Mouse (Mus musculus) hindbrain, embryonic 15.5 days (tissue): ENCODE measurements around the gene Pitpnm3. TPM values are rescaled to one million over a fixed set of nuclear protein-coding genes. Genes with fewer than 3 reads are reported as not detected.
"Not testable (repeated sequence)": the region's sequence is repeated elsewhere in the genome, so short reads cannot be mapped to it uniquely, and the experiment has no call there.

Source experiments
- ATAC-seq: fragments of 200-750 bp; cut with Nextera tagmentation; 2 replicates; pipeline ENCODE4 v1.8.0; 2017; ENCODE audit warnings: low read depth, moderate number of reproducible peaks, moderate TSS enrichment; ENCODE audit not compliant: low FRiP score
- H3K27ac ChIP-seq: fragments of 300-500 bp; sonication (generic); replicated peaks from 2 replicates; pipeline ENCODE4 v1.5.1; 2015; ENCODE audit warnings: mild to moderate bottlenecking, inconsistent platforms
- H3K27me3 ChIP-seq: fragments of 300-500 bp; sonication (generic); 2 replicates; pipeline ENCODE4 v1.6.1; 2015; ENCODE audit warnings: control low read depth, inconsistent platforms
- H3K36me3 ChIP-seq: fragments of 300-500 bp; sonication (generic); 2 replicates; pipeline ENCODE4 v1.6.1; 2015; ENCODE audit warnings: control low read depth, inconsistent platforms
- H3K4me1 ChIP-seq: fragments of 300-500 bp; sonication (generic); replicated peaks from 2 replicates; pipeline ENCODE4 v1.6.1; 2015; ENCODE audit warnings: control low read depth, inconsistent platforms
- H3K4me2 ChIP-seq: fragments of 300-500 bp; sonication (generic); 2 replicates; pipeline ENCODE4 v1.6.1; 2015; ENCODE audit warnings: moderate library complexity, mild to moderate bottlenecking, inconsistent platforms
- H3K4me3 ChIP-seq: fragments of 300-500 bp; sonication (generic); 2 replicates; pipeline ENCODE4 v1.5.1; 2015; ENCODE audit warnings: mild to moderate bottlenecking, inconsistent platforms
- H3K9ac ChIP-seq: fragments of 300-500 bp; sonication (generic); 2 replicates; pipeline ENCODE4 v1.6.1; 2015; ENCODE audit warnings: inconsistent platforms
- H3K9me3 ChIP-seq: fragments of 300-500 bp; sonication (generic); 2 replicates; pipeline ENCODE4 v1.6.1; 2016; ENCODE audit warnings: control low read depth, inconsistent platforms
- WGBS: fragments of 180-500 bp; shearing (Covaris S2); methylation state at CpG from one replicate; pipeline ENCODE4 v1.1.7; 2015; 5-methylcytosine and 5-hydroxymethylcytosine counted together
- polyA plus RNA-seq: library from polyadenylated mRNA; unstranded; fragments of >200 nt; fragmentation: Nextera tagmentation; extraction: Ambion mirVana; gene quantifications from 2 replicates; pipeline ENCODE4 v1.2.1, GENCODE M21; 2015

The Pitpnm3 gene
- 4.6 and 5.4 TPM in 2 replicates for polyA plus RNA-seq

- H3K9me3 ChIP-seq = no peaks in the 10 kb centered on the region
- peaks cover 37% of the 10 kb centered on the region for H3K4me1 ChIP-seq
- under 1% methylated on average over 90 of the region's 107 CpGs for WGBS
- peak within 1 kb of the TSS; percentile 87 for H3K4me2 ChIP-seq
- H3K9ac ChIP-seq = peak within 1 kb of the TSS; percentile 77
- H3K36me3 ChIP-seq = no peaks in the 10 kb centered on the region
- peaks cover 30% of the 10 kb centered on the region for H3K27me3 ChIP-seq
- peak within 1 kb of the TSS; percentile 63 for H3K4me3 ChIP-seq
- H3K27ac ChIP-seq = no peak within 1 kb of the TSS; the same call in 1 of the 2 replicates
- peak; percentile 47 for ATAC-seq
Observed at GRCm38 (mm10) chr11:72135383-72136158, at the start of gene Pitpnm3. Gene Pitpnm3, minus strand, starts transcription at chr11:72135778.

DNA sequence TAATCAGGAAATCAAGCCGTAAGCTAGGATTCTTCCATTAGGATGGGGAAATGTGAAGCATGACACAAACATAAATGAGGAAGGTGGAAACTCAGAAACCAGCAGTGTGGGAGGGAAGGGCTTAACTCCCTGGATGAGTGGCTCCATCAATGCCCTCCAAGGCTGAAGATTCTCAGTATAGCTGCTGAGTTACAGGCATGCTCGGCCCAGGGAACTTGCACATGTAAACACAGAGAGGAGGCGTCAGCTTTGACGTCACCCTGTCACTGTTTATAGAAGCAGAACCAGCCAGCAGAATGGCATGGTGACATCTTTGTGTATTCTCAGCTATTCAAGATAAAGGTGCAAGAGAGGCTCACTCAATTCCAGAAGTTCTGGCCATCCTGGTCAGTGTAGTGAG lies 48.7 kb upstream of the Pitpnm3 start:
- H3K4me1 ChIP-seq = no peaks in the 10 kb centered on the region
- ATAC-seq = no peak
- H3K9me3 ChIP-seq = no peaks in the 10 kb centered on the region
- no peaks in the 10 kb centered on the region for H3K27me3 ChIP-seq
- peaks cover 38% of the 10 kb centered on the region for H3K36me3 ChIP-seq
- no peak overlapping the region for H3K4me2 ChIP-seq
- no peak overlapping the region for H3K27ac ChIP-seq
- no peak overlapping the region for H3K9ac ChIP-seq
- no peak overlapping the region for H3K4me3 ChIP-seq
- 90% methylated on average over 4 of the region's 4 CpGs for WGBS

DNA sequence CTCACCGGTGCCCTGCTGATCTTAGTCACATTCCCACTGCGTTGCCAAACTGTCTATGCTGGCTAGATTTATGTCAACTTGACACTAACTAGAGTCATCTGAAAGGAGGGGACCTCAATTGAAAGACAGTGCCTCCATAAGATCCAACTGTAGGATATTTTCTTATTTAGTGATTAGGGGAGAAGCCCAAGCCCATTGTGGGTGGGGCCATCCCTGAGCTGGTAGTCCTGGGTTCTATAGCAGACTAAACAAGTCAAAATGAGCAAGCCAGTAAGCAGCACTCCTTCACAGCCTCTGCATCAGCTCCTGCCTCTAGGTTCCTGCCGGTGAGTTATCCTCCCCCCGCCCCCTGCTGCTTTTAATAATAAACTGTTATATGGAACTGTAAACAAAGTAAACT lies 45.6 kb upstream of the Pitpnm3 start:
- no peak for ATAC-seq
- no peaks in the 10 kb centered on the region for H3K27me3 ChIP-seq
- no peaks in the 10 kb centered on the region for H3K9me3 ChIP-seq
- 90% methylated on average over 4 of the region's 4 CpGs for WGBS
- H3K27ac ChIP-seq = no peak overlapping the region
- peaks cover 50% of the 10 kb centered on the region for H3K36me3 ChIP-seq
- no peaks in the 10 kb centered on the region; the same call in 1 of the 2 replicates for H3K4me1 ChIP-seq
- H3K4me3 ChIP-seq = no peak overlapping the region
- H3K9ac ChIP-seq = no peak overlapping the region
- no peak overlapping the region for H3K4me2 ChIP-seq

DNA sequence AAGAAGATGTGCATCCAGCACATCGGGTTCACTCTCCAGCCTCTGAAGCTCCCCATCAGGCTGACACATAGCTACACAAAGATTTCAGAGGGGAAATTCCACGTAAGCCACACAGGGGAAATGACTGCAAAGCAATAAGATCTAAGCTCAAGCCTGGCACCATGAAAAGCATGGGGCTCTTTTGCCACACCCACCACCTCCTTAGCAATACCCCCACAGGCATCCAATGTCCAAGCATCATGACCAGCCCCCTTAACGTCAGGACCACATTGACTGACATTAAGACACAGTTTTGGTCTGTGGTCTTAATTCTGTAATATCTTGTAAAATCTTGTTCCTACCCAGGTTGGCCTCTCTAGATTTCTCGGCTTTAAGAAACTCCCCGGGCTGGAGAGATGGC lies 45.0 kb upstream of the Pitpnm3 start:
- Histone ChIP-seq H3K27me3 (no peaks in the 10 kb centered on the region), H3K4me2 (no peak overlapping the region), H3K4me1 (no peaks in the 10 kb centered on the region; the same call in 1 of the 2 replicates), H3K9ac (no peak overlapping the region), H3K27ac (no peak overlapping the region), H3K36me3 (peaks cover 50% of the 10 kb centered on the region), H3K4me3 (no peak overlapping the region), H3K9me3 (no peaks in the 10 kb centered on the region)
- ATAC-seq = no peak
- WGBS = 90% methylated on average over 5 of the region's 5 CpGs

GRCm38 (mm10) chr11:72176553-72176952 lies 41.0 kb upstream of the Pitpnm3 start:
- WGBS = 22% methylated on average over 3 of the region's 3 CpGs
- Histone ChIP-seq H3K4me2 (no peak overlapping the region), H3K4me3 (no peak overlapping the region), H3K9me3 (no peaks in the 10 kb centered on the region), H3K9ac (no peak overlapping the region), H3K36me3 (peaks cover 73% of the 10 kb centered on the region), H3K27me3 (no peaks in the 10 kb centered on the region), H3K27ac (no peak overlapping the region), H3K4me1 (no peaks in the 10 kb centered on the region; the same call in 1 of the 2 replicates)
- ATAC-seq = no peak

DNA sequence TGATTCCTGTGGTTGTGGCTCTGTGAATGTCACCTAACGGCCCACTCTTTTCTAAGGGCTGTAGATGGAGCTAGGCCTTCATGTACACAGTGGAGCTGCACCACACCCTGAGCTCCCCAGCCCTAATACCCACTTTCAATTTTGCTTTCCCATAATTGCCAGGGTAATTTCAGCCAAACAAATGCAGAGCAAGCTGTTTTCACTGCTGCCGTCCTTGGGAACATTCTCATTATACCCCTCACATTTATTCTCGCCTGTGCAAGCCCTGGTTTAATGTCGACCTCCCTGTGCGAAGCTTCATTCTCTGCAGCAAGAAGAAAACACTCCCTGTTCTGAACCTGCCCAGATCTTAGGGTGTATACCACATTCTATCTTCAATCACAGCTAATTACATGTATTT lies 40.4 kb upstream of the Pitpnm3 start:
- no peaks in the 10 kb centered on the region for H3K27me3 ChIP-seq
- H3K36me3 ChIP-seq = peaks cover 69% of the 10 kb centered on the region
- H3K9ac ChIP-seq = no peak overlapping the region
- H3K27ac ChIP-seq = no peak overlapping the region
- H3K9me3 ChIP-seq = no peaks in the 10 kb centered on the region
- no peaks in the 10 kb centered on the region; the same call in 1 of the 2 replicates for H3K4me1 ChIP-seq
- 59% methylated on average over 5 of the region's 5 CpGs for WGBS
- no peak overlapping the region for H3K4me3 ChIP-seq
- no peak for ATAC-seq
- H3K4me2 ChIP-seq = no peak overlapping the region

DNA sequence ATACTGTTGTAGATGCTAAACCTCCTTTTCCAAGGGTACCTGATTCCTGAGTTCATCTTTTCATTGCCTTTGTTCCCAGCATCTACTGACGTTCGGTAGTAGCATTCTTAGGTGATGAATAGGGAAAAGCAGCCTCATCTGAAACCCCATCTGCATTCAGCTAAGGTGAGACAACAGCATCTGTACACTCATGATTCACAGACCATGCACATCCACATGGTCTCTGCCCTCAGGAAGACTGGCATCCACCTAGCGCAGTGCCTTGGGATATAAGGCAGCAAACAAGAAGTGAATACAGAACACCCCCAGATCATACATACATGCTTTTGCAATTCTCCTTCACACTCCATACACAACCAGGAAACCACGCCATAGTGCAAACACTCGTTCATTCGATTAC lies 39.1 kb upstream of the Pitpnm3 start:
- H3K9me3 ChIP-seq = no peaks in the 10 kb centered on the region
- no peak overlapping the region for H3K9ac ChIP-seq
- peaks cover 70% of the 10 kb centered on the region for H3K36me3 ChIP-seq
- no peaks in the 10 kb centered on the region; the same call in 1 of the 2 replicates for H3K4me1 ChIP-seq
- H3K27ac ChIP-seq = no peak overlapping the region
- no peaks in the 10 kb centered on the region for H3K27me3 ChIP-seq
- WGBS = 97% methylated on average over 6 of the region's 6 CpGs
- H3K4me3 ChIP-seq = no peak overlapping the region
- ATAC-seq = no peak
- H3K4me2 ChIP-seq = no peak overlapping the region

- peaks cover 71% of the 10 kb centered on the region for H3K36me3 ChIP-seq
- 91% methylated on average over 5 of the region's 5 CpGs for WGBS
Observed at GRCm38 (mm10) chr11:72173506-72173905, 37.9 kb upstream of the Pitpnm3 start.

DNA sequence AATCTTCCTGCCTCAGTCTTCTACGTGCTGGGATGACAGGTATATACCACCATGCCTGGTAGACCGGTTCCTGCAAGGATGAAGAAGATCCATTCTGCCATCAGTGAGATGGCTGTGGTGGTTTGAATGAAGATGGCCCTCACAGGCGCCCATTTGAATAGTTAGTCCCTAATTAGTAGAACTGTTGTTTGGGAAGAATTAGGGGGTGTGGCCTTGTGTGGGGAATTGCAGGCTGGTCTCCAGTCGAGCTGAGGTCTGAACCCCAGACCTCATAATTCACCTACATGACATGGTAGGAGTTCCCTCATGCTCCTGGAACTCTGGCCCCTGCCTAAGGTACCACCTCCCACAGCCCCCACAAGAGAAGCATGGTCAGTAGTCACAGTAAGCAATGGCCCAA lies 36.3 kb upstream of the Pitpnm3 start:
- H3K4me3 ChIP-seq, H3K4me1 ChIP-seq, H3K27me3 ChIP-seq, H3K27ac ChIP-seq, H3K4me2 ChIP-seq, ATAC-seq, H3K9ac ChIP-seq, H3K9me3 ChIP-seq: not testable (repeated sequence)
- peaks cover 72% of the 10 kb centered on the region for H3K36me3 ChIP-seq
- WGBS = 72% methylated on average over 4 of the region's 4 CpGs

More at GRCm38 (mm10) chr11:72173506-72173905, 37.9 kb upstream of the Pitpnm3 start:
- Histone ChIP-seq H3K9me3 (no peaks in the 10 kb centered on the region), H3K9ac (no peak overlapping the region), H3K27ac (no peak overlapping the region), H3K4me2 (no peak overlapping the region), H3K4me3 (no peak overlapping the region), H3K4me1 (no peaks in the 10 kb centered on the region; the same call in 1 of the 2 replicates), H3K27me3 (no peaks in the 10 kb centered on the region)
- ATAC-seq = no peak

DNA sequence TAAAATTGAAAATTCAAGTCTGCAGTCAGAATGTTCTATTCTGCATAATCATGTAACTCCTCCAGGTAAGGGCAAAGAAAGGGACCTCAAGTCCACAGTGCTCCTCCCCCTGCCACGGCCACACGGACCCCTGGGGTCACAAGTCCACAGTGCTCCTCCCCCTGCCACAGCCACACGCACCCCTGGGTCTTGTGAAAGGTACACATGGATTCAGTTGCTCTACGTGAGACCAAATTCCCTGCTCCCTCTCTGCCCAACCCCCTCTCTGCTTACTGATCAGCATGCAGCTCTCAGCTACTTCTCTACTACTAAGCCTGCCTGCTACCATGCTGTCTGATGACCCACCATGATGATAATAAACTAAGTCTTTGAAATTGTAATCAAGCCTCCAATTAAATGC lies 34.3 kb upstream of the Pitpnm3 start:
- H3K9me3 ChIP-seq = no peaks in the 10 kb centered on the region
- no peaks in the 10 kb centered on the region for H3K27me3 ChIP-seq
- 88% methylated on average over 4 of the region's 4 CpGs for WGBS
- H3K27ac ChIP-seq = no peak overlapping the region
- no peak overlapping the region for H3K4me2 ChIP-seq
- no peak overlapping the region for H3K4me3 ChIP-seq
- peaks cover 73% of the 10 kb centered on the region for H3K36me3 ChIP-seq
- no peak overlapping the region for H3K9ac ChIP-seq
- H3K4me1 ChIP-seq = no peaks in the 10 kb centered on the region
- ATAC-seq = no peak

DNA sequence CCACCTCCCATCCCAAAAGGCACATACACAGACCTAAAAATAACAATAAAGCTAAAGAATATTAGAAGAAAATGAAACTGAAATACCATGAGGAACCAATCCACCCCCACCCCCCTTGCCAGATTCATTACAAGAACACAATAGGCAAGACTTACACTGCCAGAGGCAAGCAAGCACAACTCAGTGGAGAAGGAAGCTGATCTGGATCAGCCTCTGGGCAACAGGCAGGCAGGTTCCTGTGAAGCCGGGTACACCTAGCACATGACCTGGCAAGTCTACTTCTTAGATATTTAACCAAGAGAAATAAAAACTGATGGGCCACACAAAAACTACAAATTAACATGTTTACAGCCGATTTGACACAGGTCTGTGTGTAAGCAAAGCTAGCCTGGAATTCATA lies 27.6 kb upstream of the Pitpnm3 start:
- Histone ChIP-seq H3K4me1 (no peaks in the 10 kb centered on the region), H3K4me2 (no peak overlapping the region), H3K9ac (no peak overlapping the region), H3K9me3 (no peaks in the 10 kb centered on the region), H3K27me3 (no peaks in the 10 kb centered on the region), H3K4me3 (no peak overlapping the region), H3K36me3 (peaks cover 63% of the 10 kb centered on the region), H3K27ac (no peak overlapping the region)
- WGBS = 98% methylated on average over 2 of the region's 2 CpGs
- no peak for ATAC-seq

GRCm38 (mm10) chr11:72156624-72157023 lies 21.0 kb upstream of the Pitpnm3 start:
- H3K27me3 ChIP-seq = no peaks in the 10 kb centered on the region
- no peak overlapping the region for H3K27ac ChIP-seq
- H3K4me3 ChIP-seq = no peak overlapping the region
- no peak overlapping the region for H3K4me2 ChIP-seq
- no peaks in the 10 kb centered on the region for H3K9me3 ChIP-seq
- no peak overlapping the region for H3K9ac ChIP-seq
- 52% methylated on average over 2 of the region's 2 CpGs for WGBS
- H3K36me3 ChIP-seq = peaks cover 51% of the 10 kb centered on the region
- peaks cover 9% of the 10 kb centered on the region; the same call in 1 of the 2 replicates for H3K4me1 ChIP-seq
- ATAC-seq = no peak
